Mouse (Mus musculus) neural tube, embryonic 15.5 days (tissue): ENCODE measurements at regions not wholly inside any gene's neighbourhood (a gene's known extent, or its start where the extent isn't known, plus 50 kb on each side); places are given as distances from the start of the nearest gene placed in this dataset.

ENCODE experiments used
- ATAC-seq: fragments of 200-750 bp; cut with Nextera tagmentation; 2 replicates; pipeline ENCODE4 v1.8.0; 2017; ENCODE audit warnings: mild to moderate bottlenecking, moderate TSS enrichment, moderate library complexity; ENCODE audit not compliant: low FRiP score
- H3K27ac ChIP-seq: fragments of 300-500 bp; sonication (generic); replicated peaks from 2 replicates; pipeline ENCODE4 v1.5.1; 2015; ENCODE audit warnings: mild to moderate bottlenecking, inconsistent platforms
- H3K27me3 ChIP-seq: fragments of 300-500 bp; sonication (generic); replicated peaks from 2 replicates; pipeline ENCODE4 v1.6.1; 2015; ENCODE audit warnings: inconsistent platforms
- H3K36me3 ChIP-seq: fragments of 300-500 bp; sonication (generic); 2 replicates; pipeline ENCODE4 v1.6.1; 2015; ENCODE audit warnings: inconsistent platforms
- H3K4me1 ChIP-seq: fragments of 300-500 bp; sonication (generic); 2 replicates; pipeline ENCODE4 v1.6.1; 2015; ENCODE audit warnings: inconsistent platforms
- H3K4me2 ChIP-seq: fragments of 300-500 bp; sonication (generic); 2 replicates; pipeline ENCODE4 v1.6.1; 2015; ENCODE audit warnings: inconsistent platforms, mild to moderate bottlenecking, moderate library complexity
- H3K4me3 ChIP-seq: fragments of 300-500 bp; sonication (generic); replicated peaks from 2 replicates; pipeline ENCODE4 v1.5.1; 2015; ENCODE audit warnings: mild to moderate bottlenecking, inconsistent platforms
- H3K9ac ChIP-seq: fragments of 300-500 bp; sonication (generic); replicated peaks from 2 replicates; pipeline ENCODE4 v1.6.1; 2015; ENCODE audit warnings: mild to moderate bottlenecking, inconsistent platforms
- H3K9me3 ChIP-seq: fragments of 300-500 bp; sonication (generic); replicated peaks from 2 replicates; pipeline ENCODE4 v1.6.1; 2016; ENCODE audit warnings: inconsistent platforms
- WGBS: fragments of 180-500 bp; shearing (Covaris S2); methylation state at CpG from one replicate; pipeline ENCODE4 v1.1.7; 2015; ENCODE audit warnings: mixed read lengths; 5-methylcytosine and 5-hydroxymethylcytosine counted together

DNA sequence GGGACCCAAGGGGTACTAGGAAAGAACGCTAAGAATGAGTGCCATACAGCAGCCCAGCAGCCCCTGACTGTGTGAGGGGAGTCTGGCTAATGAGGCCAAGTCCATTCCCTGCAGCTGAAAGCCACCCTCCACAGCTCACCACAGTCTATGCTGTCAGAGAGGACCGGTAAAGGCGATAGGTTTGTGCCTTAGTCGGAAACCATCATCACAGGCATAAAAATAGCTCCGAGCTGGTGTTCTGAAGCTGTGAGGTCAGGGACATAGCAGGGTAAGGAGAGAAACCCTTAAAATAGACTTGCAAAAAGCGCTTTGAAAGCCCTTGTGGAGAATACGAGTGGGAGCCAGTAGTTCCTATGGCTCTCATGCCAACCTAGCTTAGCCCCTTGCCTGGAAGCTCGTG lies 172.1 kb upstream of the Thsd7b start:
- WGBS, result 82% methylated on average over 8 of the region's 8 CpGs
- Histone ChIP-seq H3K4me1 (no peaks in the 10 kb centered on the region), H3K36me3 (no peaks in the 10 kb centered on the region), H3K27ac (no peak overlapping the region), H3K27me3 (no peaks in the 10 kb centered on the region), H3K4me2 (no peak overlapping the region), H3K9ac (no peak overlapping the region), H3K9me3 (no peaks in the 10 kb centered on the region), H3K4me3 (no peak overlapping the region)
- no peak for ATAC-seq

DNA sequence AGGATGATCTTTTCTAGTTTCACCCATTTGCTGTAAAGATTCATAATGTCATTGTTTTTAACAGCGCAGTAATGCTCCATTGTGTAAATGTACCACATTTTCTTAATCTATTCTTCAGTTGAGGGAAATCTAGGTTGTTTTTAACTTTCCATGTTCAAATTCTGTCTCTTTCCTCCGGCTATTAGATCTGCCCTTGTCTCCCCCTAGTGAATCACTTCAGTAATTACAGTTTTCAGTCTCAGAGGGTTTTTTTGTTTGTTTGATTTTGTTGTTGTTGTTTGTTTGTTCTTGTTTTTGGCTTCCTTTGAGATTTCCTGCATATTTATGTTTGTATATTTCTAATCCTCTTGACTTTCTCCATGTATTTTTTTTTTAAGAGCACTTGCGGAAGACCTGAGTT lies 194.8 kb upstream of the Thsd7b start:
- Histone ChIP-seq H3K9ac (no peak overlapping the region), H3K27ac (no peak overlapping the region), H3K9me3 (no peaks in the 10 kb centered on the region), H3K36me3 (no peaks in the 10 kb centered on the region), H3K4me2 (no peak overlapping the region), H3K4me1 (no peaks in the 10 kb centered on the region), H3K4me3 (no peak overlapping the region), H3K27me3 (0 out of 2 replicates have a peak, but pooled peaks cover 2% of the 10 kb centered on the region)
- no peak for ATAC-seq
- WGBS, result 71% methylated on average over 3 of the region's 3 CpGs

DNA sequence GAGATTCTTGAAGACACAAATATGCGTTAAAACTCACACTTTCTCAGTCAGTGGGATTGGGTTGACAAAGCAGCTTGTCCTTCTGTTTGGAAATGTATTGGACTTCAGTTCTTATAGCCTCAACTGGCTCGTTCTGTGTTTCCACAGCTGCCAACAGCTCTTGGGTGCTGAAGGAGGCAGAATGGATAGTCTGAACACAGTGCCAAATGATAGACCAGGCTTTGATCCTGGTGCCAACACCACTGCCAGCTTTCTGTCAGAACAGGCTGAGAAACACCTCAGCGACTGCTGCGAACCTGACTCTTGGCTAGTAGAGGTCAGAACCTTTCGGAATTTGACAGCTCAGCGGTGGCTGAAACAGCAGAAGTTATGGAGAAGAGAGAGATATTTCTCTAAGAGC lies 215.9 kb upstream of the Thsd7b start:
- ATAC-seq, result no peak
- 83% methylated on average over 6 of the region's 6 CpGs for WGBS
- no peaks in the 10 kb centered on the region for H3K9me3 ChIP-seq

DNA sequence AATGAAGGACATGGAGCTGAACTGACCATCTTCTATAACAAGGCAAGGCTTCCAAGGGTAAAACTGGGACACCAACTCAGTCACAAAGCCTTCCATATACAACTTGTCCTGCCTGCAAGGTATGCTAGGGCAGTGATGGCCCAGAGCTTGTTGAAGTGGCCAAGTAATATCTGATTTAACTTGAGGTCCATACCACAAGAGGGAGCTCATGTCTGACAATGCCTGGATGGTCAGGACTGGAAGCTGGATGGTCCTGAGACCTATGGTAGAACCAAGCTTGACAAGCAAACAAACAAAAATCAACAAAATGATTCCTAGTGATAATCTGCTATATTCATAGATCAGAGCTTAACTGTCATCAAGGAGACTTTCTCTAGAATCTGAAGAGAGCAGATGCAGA lies 217.8 kb upstream of the Thsd7b start:
- Histone ChIP-seq H3K9ac (no peak overlapping the region), H3K4me1 (no peaks in the 10 kb centered on the region), H3K9me3 (no peaks in the 10 kb centered on the region), H3K36me3 (no peaks in the 10 kb centered on the region), H3K4me2 (no peak overlapping the region), H3K4me3 (no peak overlapping the region), H3K27me3 (no peaks in the 10 kb centered on the region), H3K27ac (no peak overlapping the region)
- ATAC-seq, result no peak

More for the DNA sequence above, 215.9 kb upstream of the Thsd7b start:
- Histone ChIP-seq H3K4me3 (no peak overlapping the region), H3K36me3 (no peaks in the 10 kb centered on the region), H3K9ac (no peak overlapping the region), H3K27me3 (no peaks in the 10 kb centered on the region), H3K27ac (no peak overlapping the region), H3K4me1 (no peaks in the 10 kb centered on the region), H3K4me2 (no peak overlapping the region)

DNA sequence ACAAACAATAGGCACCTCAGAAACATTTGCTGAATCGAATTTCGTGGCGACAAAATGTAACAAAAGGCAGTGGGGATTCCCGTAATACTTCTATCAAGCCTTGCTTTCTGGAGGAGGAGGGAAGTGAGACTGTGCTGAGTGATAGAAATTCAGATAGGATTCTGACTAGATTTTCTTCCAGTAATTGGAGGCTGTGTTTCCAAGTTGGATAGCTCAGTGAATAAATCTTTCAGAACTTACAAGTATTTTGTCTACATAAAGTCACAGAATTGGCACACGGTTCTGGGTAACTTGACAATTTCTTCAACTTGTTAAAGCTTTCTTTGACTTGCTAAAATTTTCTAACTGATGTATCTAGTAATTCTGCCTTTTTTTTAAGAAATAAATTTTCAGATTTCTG lies 239.4 kb upstream of the Thsd7b start:
- Histone ChIP-seq H3K27me3 (no peaks in the 10 kb centered on the region), H3K4me2 (no peak overlapping the region), H3K27ac (no peak overlapping the region), H3K36me3 (no peaks in the 10 kb centered on the region), H3K9ac (no peak overlapping the region), H3K4me1 (no peaks in the 10 kb centered on the region), H3K9me3 (no peaks in the 10 kb centered on the region), H3K4me3 (no peak overlapping the region)
- ATAC-seq, result no peak
- 60% methylated on average over 5 of the region's 5 CpGs for WGBS

DNA sequence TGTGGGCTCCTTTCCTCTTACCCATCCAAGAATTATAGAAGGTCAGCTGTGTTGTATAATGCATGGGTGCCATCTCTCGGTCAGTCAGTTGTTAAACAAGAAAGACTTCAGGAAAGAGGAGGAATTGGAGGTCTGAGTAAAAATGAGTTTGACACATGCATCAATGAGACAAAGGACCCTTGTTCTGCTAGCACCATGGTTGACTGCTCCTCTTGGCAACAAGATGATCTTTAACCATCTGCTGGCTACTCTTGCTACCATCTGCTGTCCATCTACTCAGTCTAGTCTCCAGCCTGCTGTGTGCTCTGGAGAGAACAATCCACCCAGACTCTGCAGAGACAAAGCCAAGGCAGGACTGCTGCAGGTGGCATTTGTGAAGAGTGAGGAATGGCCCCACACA lies 267.2 kb upstream of the Thsd7b start:
- Histone ChIP-seq H3K36me3 (no peaks in the 10 kb centered on the region), H3K9me3 (no peaks in the 10 kb centered on the region), H3K4me3 (no peak overlapping the region), H3K9ac (no peak overlapping the region), H3K27me3 (no peaks in the 10 kb centered on the region), H3K4me1 (no peaks in the 10 kb centered on the region), H3K27ac (no peak overlapping the region), H3K4me2 (no peak overlapping the region)
- ATAC-seq, result no peak
- 83% methylated on average over 1 of the region's 1 CpGs for WGBS

DNA sequence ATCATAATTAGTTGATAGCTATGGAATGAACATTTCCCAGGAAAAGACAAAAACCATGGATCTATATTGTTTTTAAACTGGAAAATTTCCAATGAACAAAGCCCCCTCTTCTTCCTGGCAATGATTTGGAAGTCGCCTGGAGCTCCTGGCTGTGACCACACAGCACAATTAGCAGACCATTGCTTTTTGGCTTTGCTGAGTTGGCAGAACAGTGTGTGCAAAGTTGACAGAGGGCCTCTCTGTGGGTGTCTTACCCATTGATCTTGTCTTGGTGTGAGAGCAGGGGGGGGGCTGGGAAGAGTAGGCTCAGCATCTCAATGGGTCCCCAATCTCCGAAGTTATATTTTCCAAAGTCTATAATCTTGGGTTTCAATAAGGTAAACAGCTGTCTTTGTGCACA lies 270.8 kb upstream of the Thsd7b start:
- no peaks in the 10 kb centered on the region for H3K36me3 ChIP-seq
- no peak overlapping the region for H3K4me3 ChIP-seq
- H3K9me3 ChIP-seq, result no peaks in the 10 kb centered on the region
- no peaks in the 10 kb centered on the region for H3K27me3 ChIP-seq
- no peak overlapping the region for H3K9ac ChIP-seq
- no peak overlapping the region for H3K27ac ChIP-seq
- WGBS, result 78% methylated on average over 2 of the region's 2 CpGs
- ATAC-seq, result no peak
- H3K4me1 ChIP-seq, result no peaks in the 10 kb centered on the region
- no peak overlapping the region for H3K4me2 ChIP-seq

DNA sequence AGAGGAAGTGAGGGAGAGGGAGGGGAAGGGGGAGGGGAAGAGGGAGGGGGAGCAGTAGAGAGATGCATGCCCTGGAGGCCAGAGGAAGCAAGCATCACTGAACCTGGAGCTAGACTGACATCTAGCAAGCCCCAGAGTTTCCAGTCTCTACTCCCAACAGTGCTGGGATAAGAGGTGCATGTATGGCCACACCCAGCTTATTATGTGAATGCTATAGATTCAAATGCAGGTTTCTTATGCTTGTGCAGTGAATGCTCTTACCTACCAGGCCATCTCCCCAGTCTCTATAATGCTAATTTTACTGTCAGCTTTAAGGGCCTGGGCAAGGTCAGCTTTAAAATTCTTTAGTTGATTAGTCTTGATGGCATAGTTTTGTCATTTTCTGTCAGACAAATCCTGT lies 271.3 kb upstream of the Thsd7b start:
- H3K4me1 ChIP-seq, result no peaks in the 10 kb centered on the region
- no peaks in the 10 kb centered on the region for H3K9me3 ChIP-seq
- H3K9ac ChIP-seq, result no peak overlapping the region
- ATAC-seq, result no peak
- H3K27me3 ChIP-seq, result no peaks in the 10 kb centered on the region
- no peak overlapping the region for H3K27ac ChIP-seq
- no peak overlapping the region for H3K4me3 ChIP-seq
- no peaks in the 10 kb centered on the region for H3K36me3 ChIP-seq
- H3K4me2 ChIP-seq, result no peak overlapping the region

DNA sequence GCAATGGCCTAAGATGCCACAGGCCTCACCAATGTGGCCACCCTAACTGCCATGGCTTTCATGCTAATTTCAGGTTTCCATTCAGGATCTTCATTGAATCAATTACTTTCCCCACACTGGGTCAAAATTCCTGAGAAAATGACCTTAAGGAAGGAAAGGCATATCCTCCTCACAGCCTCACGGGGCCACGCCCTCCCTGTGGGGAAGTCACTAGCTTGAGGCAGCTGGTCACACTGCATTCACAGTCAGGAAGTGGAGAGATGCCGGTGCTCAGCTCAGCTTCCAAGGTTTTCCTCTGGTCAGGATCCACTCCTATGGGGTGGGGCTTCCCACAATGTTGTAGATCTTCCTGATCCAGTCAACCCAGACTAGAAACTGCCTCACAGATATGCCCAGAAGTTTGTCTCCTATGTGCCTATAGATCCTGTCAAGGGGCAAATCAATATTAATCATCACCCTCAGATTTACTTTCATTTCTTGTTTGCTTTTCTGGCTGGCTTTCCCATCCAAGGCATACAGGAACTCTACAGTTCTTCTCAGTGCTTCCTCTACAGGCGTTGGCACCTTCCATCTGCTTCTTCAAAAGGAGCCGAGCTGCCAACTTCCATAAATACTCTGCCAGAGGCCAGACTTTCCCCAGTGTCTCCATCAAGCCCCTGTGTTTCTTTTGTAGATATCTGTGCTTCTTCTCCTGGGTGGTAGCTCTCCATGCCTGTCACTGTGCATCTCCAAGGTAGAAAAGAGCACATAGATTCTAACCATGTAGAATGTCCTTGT lies 273.2 kb upstream of the Thsd7b start:
- Histone ChIP-seq H3K9ac (no peak overlapping the region), H3K4me3 (no peak overlapping the region), H3K27ac (no peak overlapping the region), H3K27me3 (no peaks in the 10 kb centered on the region), H3K36me3 (no peaks in the 10 kb centered on the region), H3K9me3 (no peaks in the 10 kb centered on the region), H3K4me1 (no peaks in the 10 kb centered on the region), H3K4me2 (no peak overlapping the region)
- 79% methylated on average over 5 of the region's 5 CpGs for WGBS
- no peak for ATAC-seq

DNA sequence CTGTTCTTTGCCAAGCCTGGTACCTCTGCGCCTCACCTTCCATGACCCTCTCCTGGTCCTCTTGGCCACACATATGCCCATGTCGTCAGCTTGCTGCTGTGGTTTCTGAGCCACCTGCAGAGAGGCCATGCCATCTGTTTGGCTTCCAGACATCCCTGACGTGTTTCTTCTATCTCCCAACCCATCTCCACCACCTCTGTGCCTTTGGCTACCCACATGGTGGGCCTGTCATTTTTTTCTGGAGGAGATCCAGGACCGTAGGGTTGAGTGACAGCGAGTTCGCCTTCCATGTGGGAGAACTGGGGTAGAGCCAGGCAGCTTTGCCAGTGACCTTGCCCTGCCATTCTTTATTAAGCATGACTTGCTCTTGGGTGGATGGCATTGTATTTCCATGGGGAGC lies 278.4 kb upstream of the Thsd7b start:
- no peaks in the 10 kb centered on the region for H3K36me3 ChIP-seq
- no peak overlapping the region for H3K9ac ChIP-seq
- H3K4me1 ChIP-seq, result no peaks in the 10 kb centered on the region
- no peak overlapping the region for H3K4me2 ChIP-seq
- H3K27me3 ChIP-seq, result no peaks in the 10 kb centered on the region
- no peak for ATAC-seq
- no peak overlapping the region for H3K27ac ChIP-seq
- no peaks in the 10 kb centered on the region for H3K9me3 ChIP-seq
- 82% methylated on average over 6 of the region's 6 CpGs for WGBS
- no peak overlapping the region for H3K4me3 ChIP-seq

DNA sequence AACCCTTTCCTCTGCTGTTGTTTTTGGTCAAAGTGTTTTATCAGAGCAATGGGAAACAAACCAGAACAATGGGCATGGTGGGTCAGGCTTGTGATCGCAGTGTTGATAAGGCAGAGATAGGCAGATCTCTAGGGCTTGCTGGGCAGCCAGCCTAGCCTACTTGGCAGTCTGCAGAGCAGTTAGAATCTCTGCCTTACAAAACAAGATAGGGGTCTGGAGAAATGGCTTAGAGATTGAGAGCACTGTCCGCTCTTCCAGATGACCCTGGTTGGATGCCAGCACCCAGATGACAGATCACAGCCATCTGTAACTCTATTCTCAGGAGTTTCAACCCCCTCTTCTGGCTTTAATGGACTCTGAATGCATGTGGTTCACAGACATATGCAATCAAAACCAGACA lies 289.7 kb upstream of the Thsd7b start:
- H3K9ac ChIP-seq, result no peak overlapping the region
- no peak overlapping the region for H3K4me3 ChIP-seq
- no peaks in the 10 kb centered on the region; the same call in 1 of the 2 replicates for H3K4me1 ChIP-seq
- ATAC-seq, result no peak
- 71% methylated on average over 2 of the region's 2 CpGs for WGBS
- H3K36me3 ChIP-seq, result no peaks in the 10 kb centered on the region
- no peaks in the 10 kb centered on the region for H3K27me3 ChIP-seq
- no peak overlapping the region for H3K4me2 ChIP-seq
- H3K27ac ChIP-seq, result no peak overlapping the region
- no peaks in the 10 kb centered on the region for H3K9me3 ChIP-seq

DNA sequence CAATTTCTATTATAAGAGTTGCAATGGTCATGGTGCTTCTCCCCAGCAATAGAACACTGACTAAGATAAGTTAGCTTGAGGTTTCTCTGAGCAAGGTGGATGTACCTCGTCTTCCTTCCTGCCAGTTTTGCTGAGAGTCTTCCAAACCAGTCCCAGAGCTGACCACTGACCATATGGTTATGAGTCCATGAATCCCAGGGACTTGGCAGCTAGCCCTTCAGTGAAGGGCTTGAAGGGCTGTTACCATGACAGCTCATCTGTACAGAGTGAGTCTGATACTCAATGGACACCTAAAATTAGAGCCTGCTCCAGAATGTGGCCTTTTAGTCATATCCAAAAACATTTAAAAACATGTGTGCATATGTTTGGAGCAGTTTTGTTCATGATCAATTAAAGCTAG lies 297.5 kb upstream of the Thsd7b start:
- WGBS, result 68% methylated on average over 1 of the region's 1 CpGs
- Histone ChIP-seq H3K27me3 (no peaks in the 10 kb centered on the region), H3K36me3 (no peaks in the 10 kb centered on the region), H3K4me2 (no peak overlapping the region), H3K9me3 (no peaks in the 10 kb centered on the region), H3K9ac (no peak overlapping the region), H3K27ac (no peak overlapping the region), H3K4me3 (no peak overlapping the region), H3K4me1 (no peaks in the 10 kb centered on the region)
- no peak for ATAC-seq

DNA sequence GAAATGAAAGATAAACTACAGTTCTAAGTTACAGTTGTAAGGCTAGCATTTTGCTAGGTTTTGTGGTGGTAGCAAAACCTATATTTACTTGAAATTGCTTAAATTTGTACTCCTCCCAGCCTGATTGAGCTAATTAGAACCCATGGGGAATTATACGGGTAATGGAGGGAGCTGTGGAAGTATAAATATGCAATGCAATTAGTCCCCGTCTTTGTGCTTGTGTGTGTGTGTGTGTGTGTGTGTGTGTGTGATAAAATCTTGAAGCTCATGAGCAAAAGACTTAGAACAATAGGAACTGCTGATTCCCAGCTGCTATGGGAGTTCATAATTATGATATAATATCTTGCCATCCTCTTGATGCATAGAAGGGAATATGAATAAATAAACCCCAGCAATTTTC lies 321.7 kb upstream of the Thsd7b start:
- no peak overlapping the region for H3K4me2 ChIP-seq
- WGBS, result 35% methylated on average over 2 of the region's 2 CpGs
- H3K36me3 ChIP-seq, result no peaks in the 10 kb centered on the region
- H3K4me3 ChIP-seq, result no peak overlapping the region
- H3K27me3 ChIP-seq, result no peaks in the 10 kb centered on the region
- H3K9me3 ChIP-seq, result no peaks in the 10 kb centered on the region
- H3K27ac ChIP-seq, result no peak overlapping the region
- ATAC-seq, result no peak
- H3K4me1 ChIP-seq, result no peaks in the 10 kb centered on the region
- no peak overlapping the region for H3K9ac ChIP-seq
